Mouse (Mus musculus) heart, adult 2 months (tissue): ENCODE measurements around the gene Rbpj.

Experiments
- CTCF ChIP-seq: fragments of 200-600 bp; IDR thresholded peaks from 2 replicates; pipeline ENCODE4 v1.8.1; 2022; ENCODE audit warnings: antibody characterized with exemption, mild to moderate bottlenecking, moderate library complexity
- POLR2A ChIP-seq: fragments of 200-500 bp; IDR thresholded peaks from 2 replicates; pipeline ENCODE4 v1.6.1; 2011; ENCODE audit warnings: mild to moderate bottlenecking, low read depth, low read length, control low read depth; ENCODE audit not compliant: insufficient read depth

DNA sequence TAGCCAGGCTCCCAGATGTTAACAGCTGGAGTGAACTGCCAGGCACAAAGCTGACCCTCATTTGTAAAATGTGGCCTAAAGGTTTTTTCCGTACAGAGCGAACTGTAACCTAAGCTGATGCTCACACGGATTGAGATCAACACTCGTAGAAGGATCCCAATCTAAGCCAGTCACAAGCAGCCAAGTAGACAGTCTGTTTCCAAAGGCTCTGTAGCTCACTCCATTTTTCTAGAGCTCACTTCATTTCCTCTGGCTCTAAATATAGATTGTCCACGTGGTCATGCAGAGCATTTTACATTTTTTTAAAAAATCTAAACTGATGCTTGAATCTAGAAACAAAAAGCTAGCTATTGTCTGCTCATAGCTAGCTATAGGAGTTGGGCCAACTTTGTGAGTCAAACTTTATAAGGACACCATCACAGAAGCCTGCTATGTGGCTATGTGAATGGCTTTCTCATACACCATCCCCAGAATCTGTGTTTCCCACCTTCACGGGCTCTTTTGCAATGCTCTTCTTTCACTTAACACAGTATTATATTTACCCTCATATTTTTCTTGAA lies 19.2 kb downstream of the Rbpj start:
- TF ChIP-seq CTCF, result no peak
- TF ChIP-seq POLR2A, result no peak
